Mouse (Mus musculus): Measurements from ENCODE around the gene Wrap73.
A peak's percentile ranks its signal among the peaks of the same experiment; 100 is the strongest.

The Wrap73 gene

DNA sequence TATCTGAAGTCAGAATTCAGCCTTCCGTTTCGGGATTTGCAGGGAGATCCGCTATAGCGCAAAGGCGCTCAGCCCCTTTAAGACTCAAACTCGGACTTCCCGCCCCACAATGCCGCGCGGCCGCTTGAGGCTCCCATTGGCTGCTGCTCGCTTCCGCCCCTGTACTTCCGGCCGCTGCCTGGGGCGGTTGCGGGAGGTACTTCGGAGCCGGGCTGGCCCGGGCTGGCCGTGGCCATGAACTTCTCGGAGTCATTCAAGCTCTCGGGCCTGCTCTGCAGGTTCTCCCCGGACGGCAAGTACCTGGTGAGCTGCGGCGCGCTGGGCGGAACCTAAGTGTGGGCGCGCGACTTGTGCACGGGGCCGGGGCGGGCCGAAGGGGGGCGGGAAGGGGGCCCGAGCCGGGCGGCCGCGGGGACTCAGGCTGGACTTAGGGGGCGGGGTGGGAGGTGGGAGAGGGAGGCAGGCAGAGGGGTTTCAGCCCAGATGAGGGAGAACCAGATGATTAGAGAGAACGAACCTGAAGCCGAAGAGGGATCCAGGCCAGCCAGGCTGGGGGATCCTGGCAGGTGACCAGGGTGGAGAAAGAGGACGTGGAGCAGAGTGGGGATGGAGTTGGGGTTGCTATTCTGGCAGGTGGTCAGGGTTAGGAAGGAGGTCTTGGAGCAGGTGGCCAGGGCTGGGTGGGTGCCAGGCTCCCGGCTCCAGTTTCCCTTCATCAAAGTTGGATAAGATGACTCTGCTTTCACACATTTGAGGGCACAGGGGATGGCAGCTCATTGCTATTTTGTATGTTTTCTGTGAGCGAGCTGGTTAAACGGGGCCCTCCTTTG is at the start of gene Wrap73:
Gene Wrap73 (plus strand): TSS at position 162 of the 830 bp plus-strand sequence.
- peak; percentile 93 to 96 for DNase-seq

DNA sequence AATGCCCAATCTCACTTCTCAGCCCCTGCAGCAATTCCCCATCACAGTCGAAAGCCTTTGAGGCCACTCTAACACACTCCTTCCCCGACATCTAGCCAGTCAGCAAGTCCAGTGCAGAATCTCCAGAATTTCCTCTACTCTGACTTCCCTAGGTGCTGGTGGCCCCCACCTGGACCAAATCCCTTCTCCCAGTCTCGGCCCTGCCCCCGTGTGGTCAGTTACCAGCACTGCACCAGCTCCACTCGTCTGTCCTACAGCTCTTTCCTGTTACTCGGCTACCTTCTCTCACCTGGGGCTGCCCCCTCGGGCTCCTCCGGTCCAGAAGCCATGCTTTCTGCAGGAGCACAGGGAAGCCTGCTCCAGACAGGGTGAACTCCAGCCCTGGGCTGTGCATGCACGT is 49.0 kb upstream of the Wrap73 start:
- peak; percentile 66 to 69 for DNase-seq

DNA sequence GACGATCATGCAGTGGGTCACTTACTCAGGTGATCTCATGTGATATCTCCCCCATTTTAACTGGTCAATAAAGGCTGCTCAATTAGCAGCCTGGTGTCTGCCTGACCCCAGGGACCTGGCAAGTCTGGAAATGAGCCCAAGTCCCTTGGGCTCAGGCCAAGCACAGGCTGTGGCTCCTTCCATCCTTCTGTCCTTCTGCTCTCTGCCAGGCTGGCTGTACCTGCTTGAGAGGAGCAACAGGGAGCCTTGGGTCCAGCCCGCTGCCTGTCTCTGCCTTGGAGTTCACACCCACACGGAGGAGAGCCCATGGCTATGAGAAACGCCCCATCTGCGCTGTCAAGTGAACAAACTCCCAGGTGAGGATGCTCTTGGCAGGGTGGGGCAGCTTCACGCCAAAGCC is 46.1 kb upstream of the Wrap73 start:
- DNase-seq, result no peak

DNA sequence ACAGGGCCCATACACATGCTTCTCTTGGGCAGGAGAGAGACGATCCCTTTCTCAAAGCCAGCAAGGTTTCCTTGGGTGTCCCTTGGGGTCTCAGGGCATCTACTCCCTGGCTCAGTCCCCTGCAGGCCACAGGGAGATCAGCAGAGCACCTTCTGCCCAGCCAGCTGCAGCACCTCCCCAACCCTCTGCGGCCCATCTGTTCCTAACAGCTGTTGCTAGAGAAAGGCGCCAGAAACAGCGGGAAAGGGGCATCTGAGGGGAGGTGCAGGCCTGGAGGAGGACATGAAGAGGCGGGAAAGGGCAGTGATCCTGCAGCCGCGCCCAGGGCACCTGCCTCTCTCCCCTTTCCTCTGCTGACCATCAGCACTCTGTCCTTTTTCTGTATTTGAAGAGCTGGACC is 42.8 kb upstream of the Wrap73 start:
- DNase-seq, result no peak

DNA sequence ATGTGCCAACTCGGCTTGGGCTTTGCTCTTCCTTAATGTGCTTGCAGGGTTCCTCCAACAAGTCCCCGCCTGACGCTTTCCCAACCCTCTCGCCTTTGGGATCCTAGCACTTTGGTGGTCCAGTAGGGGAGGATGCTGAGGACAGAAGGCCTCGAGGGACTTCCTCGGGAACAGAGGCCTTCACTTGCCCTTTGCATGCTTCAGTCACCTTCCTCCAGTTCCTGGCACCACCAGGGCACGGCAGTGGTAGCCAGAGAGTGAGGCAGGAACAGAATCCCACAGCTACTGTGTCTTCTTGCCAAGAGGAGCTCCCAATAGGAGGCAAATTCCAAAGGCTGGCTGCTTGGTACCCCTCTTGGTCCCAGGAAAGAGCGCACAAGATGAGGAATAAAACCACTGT is 38.8 kb upstream of the Wrap73 start:
- no peak for DNase-seq

DNA sequence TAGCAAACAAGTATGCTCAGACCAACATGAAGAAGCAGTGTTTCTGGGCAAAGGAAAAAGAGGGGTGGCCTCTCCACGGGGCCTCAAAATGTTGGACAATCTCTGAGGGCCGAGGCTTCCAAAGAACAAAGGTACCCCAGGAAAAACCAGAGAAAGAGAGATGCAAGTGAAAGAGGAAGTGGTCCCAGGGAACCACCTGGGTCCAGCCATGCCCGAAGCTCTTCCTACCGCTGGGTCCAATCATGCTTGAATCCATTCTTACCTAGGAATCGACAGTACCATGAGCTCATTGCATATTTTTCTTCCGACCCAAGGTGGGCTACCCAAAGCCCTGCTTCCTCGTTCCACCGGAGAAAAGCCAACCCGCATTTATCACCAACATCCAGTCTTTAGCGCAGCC is 38.3 kb upstream of the Wrap73 start:
- DNase-seq, result no peak

DNA sequence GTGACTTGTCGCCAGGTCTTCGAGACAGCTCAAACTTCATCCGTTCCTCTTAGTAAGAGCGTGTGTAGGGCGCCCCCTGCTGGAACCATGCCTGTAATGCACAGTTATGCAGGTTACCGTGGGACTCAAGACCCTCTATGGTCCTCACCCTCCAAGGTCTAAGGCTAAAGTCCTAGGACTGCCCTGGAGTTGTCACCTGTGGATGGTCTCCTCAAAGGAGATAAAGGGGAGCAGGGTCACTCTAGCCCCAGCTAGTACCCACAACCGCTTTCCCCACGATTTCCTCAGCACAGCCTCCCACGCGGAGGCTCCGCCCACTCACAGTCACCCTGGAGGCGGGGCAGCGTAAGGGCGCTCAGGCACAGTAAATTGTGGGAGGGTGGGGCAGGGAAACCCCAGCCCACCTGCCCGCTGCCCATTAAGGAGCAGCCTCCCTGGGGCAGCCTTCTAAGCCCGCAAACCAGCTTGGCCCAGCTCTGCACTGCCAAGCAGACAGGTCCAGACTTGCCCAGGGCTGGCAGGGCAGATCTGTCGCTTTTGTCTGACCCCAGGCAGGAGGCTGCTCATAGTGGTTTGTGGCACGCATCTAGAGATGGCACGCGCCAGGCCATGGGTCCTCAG is 36.7 kb upstream of the Wrap73 start:
- DNase-seq, result peak; percentile 62 to 69

DNA sequence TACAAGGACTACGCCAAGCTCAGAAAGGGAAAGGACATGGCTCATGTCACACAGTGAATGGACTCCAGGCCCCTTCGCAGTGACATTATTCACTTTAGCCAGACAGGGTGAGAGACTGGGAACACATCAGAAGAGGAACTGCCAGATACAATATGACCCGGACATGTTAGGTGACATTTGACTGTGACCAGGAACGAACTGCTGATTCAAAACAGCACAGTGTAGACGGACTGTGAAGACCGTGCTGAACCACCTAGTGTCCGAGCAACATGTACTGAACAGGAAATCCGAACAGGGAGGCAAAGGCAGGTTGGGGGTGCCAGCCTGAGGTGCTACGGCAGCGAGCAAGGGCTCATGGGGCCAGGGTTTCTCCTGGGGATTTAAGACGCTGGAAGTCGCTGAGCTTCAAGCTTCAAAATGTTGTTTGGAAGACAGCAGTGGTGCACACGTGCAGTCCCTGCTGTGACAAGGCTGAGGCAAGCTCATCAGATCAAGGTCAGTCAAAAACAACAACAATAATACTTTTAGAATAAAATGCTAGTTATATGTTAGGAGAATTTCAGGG is 35.6 kb upstream of the Wrap73 start:
- DNase-seq, result no peak

DNA sequence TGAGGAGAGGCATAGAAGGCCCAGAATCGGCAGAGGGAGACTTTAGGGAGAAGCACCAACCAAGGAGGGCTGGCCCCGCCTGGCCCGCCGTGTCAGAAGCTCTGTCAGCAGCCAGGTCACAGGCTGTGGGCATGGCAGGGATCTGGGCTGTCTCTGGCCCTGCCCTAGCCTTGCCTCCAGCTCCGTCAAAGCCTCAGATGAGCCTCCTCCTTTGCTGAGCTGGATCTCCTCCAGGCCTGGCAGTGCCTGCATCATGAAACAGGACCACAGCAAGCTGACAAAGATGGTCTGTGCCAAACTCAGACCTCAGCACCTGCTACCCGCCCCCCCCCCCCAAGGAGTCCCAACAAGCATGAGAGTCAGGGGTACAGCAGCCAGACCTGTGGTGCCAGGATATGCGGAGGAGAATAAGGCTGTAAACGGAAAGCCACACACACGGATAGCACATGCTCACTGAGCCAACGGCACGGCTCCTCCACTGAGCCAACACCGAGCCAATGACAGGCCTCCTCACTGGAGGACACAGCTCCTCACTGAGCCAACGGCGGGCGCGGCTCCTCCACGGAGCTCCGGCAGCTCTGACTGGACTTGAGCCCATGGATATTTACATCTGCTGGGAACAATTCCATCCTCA is 32.8 kb upstream of the Wrap73 start:
- DNase-seq, result no peak

DNA sequence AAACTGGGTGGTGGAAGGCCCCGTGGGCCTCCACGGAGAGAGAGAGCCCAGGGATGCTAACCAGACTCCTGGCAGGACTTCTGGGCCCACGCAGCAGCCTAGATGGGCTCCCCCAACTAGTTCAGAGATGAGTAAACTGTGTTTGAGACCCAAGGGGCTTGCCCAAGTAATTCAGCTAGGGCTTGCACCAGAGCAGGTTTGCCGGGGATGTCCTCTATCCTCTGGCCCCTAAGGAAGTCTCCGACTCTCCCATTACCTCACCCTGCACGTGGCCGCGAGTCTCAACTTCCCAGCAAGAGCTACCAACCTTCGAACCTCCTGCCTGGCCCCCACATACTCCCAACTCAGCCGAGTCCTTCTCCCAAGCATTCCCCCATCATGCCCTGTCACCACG is 32.3 kb upstream of the Wrap73 start:
- DNase-seq, result no peak

DNA sequence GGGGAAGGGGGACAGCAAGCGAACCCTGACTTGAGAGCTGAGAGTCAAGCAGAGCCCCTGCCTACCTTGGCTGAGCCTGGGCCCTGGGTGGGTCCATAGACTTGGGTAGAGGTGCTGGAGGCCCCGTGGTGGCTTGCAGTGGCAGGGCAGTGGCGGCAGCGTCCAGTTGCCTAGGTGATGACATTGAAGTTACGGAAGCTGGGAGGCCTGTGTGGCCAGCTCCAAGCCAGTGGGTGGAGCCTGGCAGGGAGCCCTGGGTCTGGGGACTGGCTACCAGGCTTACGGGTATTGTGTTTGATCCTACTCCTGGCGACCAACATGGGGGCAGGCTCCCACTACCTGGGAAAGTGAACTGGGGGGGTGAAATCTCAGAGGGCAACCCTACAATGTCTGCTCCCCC is 25.8 kb upstream of the Wrap73 start:
- DNase-seq, result peak in 1 of 2 experiments; percentile 44

DNA sequence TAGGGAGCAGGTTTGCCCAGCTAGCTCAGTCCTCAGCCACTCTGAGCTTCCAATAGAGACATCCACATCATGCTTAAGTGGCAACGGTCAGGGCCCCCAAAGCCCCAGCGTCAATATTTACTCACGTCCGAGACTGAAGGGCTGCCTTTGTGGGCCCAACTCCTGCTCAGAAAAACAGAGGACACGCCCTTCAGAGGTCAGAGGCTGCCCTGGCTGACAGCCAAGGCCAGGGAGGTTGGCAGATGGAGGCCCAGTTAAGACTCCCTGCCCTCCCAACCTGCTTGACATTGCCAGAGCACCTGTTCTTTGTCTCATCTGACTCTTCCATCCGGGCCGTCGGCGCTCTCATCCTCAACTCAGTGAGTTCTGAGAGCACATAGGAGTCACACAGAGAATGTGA is 23.4 kb upstream of the Wrap73 start:
- no peak for DNase-seq

DNA sequence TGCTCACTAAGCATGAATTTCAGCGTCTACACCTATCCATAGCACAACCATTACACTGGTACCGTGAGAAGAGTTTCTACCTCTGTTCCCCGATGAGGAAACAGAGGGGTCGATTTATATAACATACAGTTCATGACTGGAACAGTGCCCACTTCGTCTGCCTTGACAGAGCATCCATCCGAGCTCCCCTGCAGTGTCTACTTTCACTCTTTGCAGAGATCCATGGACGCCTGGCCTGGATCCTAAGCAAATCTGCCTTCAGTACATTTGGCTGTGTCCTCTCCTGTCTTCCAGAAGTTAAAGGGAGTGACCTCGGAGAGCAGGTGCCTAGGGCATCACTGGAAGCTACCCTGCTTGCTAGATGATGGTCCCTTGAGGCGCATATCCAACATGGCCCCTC is 23.0 kb upstream of the Wrap73 start:
- no peak for DNase-seq

DNA sequence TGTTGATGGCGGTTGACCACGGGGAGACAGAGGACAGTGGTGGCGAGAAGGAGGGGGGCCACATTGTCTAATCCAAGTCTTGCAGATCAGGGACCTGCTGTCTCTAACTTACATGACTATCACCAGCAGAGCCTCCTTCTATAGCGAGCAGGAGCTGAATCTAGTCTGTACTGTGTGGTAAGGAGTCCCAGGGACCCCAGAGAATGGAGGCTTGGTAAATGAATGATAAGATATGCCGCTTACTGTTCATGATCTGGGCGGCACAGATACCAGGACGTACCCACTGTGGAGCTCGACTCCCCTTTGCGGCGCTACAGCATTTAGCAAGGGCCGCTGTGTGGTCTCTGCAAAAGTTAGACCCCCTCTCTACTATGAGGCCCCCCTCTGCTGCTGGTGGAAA is 20.4 kb upstream of the Wrap73 start:
- DNase-seq, result no peak

DNA sequence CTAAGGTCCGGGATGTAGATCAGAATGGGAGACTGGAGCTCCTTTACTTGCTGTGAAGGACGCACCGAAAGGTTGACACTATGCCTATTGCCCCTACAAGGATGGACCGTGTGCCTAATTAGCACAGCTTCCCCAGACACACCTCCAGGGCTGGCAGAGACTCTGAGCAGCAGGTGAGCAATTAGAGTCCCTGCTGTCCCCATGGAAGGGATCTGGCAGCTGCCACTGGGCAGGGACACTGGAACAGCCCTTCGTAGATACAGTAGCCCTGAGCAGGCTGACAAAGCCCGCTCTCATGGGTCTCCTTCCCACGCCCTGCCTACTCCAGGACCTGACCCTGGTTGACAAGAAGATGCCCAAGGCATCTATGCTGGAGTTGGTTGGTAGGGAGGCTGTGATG is 19.8 kb upstream of the Wrap73 start:
- no peak for DNase-seq

DNA sequence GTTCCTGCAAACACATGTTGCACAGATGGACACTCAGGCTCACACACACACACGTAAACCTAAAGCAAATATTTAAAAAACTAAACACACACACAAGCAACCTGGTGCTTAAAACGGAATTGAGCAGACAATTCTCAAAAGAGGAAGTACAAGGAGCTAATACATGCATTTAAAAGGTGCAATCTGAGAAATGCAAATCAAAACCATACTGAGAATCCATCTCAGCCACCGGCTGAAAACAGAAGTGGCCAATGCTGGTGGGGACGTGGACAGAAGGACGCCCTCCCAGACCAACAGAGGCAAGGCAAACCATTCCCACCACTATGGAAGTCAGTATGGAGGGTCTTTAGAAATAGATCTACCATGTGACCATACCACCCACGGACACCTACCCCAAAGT is 18.6 kb upstream of the Wrap73 start:
- DNase-seq, result no peak

DNA sequence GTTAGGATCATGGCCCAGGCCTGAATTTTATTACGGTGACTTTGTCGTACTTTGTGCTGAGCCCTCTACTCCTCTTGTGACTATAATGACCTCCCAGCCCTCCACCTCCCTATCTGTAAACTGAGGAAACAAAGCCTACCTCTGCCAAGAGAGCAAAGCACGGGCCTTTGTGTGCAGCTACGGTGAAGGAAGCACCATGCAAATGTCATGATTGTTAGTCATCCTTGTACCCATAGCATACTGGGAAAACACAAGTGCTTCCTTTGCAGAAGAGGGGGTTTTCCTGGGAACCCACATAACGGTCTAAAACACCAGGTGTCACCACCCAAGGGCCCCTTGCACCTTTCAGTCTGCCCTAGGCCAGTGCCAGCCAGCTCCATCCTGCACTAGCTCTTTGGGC is 17.0 kb upstream of the Wrap73 start:
- no peak for DNase-seq

DNA sequence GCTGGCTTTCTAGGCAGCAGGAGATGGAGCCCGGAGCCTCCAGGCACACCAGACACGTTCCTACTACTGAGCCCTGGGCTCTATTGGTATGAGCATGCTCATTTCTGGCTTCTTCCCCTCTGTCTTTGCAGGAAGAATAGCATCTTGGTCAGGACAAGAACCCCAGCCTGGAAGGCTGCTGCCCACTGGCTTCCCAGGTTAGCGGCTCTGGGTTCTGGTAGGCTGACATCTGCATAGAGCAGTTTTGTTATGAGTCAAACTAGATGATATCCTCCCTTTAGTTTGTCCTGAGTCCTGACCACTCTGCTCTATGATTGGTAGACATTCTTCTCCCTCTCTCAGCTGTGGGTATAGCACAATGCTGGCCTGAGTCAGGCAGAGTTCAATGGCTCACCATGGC is 14.9 kb upstream of the Wrap73 start:
- no peak for DNase-seq

DNA sequence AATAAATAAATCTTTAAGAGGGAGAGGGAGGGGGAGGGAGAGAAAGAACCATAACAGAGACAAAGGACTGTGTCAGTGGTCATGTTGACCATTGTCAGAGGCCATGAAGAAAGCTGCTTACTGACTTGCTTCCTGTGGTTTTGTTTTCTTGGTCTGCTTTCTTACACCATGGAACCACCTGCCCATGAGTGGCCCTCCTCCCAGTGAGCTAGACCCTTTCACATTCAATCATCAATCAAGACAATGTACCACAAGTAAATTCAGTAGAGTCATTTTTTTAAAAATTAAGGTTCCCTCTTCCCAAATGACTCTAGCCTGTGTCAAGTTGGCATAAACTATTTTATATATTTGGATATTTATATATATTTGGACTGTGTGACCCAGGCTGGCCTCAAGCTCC is 12.2 kb upstream of the Wrap73 start:
- no peak for DNase-seq

DNA sequence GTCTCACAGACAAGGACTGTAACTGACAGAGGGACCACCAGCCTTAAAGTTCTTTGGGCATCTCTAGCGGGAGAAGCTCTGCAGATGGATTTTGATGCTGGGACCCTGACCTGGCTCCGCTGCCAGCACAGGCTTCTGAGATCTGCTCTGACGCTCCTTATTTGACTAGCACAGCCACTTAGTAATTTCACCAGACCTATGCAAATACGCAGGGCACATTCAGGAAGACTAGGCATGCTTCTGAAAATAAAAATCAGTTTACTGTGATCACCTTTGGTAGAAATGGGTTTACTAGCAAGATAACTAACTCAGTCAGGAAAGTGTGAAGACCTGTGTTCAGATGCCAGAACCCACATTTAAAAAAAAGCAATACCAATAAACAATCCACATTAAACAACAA is 10.3 kb upstream of the Wrap73 start:
- DNase-seq, result no peak

DNA sequence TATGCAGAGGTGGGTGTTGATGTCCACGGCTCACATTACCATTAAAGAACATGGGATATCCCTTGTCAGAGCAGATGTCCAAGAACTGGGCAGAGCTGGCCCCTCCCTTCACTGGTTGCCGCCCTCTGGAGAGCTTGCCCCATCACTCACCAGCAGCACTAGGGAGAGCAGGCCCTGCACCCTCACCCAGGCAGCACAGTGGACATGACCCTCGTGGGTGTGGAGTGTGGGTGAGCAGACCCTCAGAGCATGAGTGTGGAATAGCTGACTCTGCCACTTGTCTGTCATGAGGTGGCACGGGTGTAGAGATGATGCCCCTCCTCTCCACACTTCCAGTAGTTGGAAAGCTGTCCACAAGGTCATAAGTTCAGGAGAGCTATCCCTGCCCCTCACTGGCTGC is 7.4 kb upstream of the Wrap73 start:
- no peak for DNase-seq

DNA sequence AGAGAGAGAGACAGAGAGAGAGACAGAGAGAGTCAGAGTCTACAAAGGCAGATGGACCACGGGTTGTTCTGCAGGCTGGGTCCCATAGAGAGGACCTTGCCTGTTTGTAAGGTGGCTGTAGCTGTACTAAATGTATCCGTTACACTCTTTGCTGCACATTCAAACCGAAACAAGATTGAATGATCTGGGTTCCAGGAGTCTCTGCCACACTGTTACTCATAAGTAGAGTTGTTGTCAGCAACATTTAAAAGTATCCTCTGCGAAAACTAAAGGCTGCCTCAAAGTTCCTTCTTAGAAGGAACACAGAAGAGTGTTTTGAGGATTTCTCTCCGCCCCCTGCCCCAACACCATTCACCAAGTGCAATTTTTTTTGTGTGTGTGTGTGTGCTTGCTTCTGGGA is 5.0 kb upstream of the Wrap73 start:
- DNase-seq, result no peak

DNA sequence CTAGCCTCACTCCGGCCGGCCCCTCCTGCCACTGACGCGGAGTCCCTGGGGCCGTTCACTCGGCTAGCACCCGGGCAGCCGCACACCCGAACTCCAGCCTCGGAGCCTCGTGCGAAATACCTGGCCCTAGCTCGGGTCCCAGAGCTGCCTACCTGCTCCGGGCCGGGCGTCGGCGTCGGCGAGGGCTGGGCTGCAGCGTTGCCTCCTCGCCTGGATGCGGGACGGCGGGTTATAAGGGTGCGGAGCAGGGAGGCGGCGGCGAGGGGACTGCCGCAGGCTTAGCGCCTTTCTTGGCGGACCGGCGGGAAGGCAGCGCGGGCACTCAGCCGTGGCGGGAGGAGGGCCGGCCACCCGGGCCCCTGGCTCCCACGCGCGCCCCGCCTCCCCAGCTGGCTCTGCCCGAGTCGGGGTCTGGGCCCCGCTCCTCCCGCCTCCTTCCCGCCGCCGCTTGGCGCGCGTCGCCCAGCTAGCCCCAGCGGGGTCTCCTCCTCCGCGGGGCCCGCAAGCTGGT is 2.4 kb upstream of the Wrap73 start:
- DNase-seq, result peak in 1 of 2 experiments; percentile 50

DNA sequence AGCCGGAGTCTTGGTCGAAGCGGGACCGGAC is 2.2 kb upstream of the Wrap73 start, which contains the start of gene Trp73:
Gene Trp73 (minus strand): TSS at position 27 of the 31 bp plus-strand sequence.
- DNase-seq, result no peak

All from kidney, postnatal 25 days (tissue).